Mouse (Mus musculus): ENCODE measurements around the gene Nyx. TPM values are rescaled to one million over a fixed set of nuclear protein-coding genes. Genes with fewer than 3 reads are reported as not detected.
"Not testable (repeated sequence)": the region's sequence is repeated elsewhere in the genome, so short reads cannot be mapped to it uniquely, and the experiment has no call there.

The Nyx gene
- 0.05 TPM in 1 of 2 replicates, not detected in the other for total RNA-seq (2017)

GRCm38 (mm10) chrX:13465810-13466209, at the start of gene Nyx:
Nyx (plus strand) TSS chrX:13466110.
- ATAC-seq (replicated peaks in 1 of 2; ENCODE audit: insufficient read depth in 1 of 2, low FRiP score in 2 of 2, low TSS enrichment in 1 of 2, low read depth in 1 of 2, poor library complexity in 2 of 2, severe bottlenecking in 2 of 2): no peak

- ATAC-seq (replicated peaks in 1 of 2; ENCODE audit: insufficient read depth in 1 of 2, low FRiP score in 2 of 2, low TSS enrichment in 1 of 2, low read depth in 1 of 2, poor library complexity in 2 of 2, severe bottlenecking in 2 of 2): no peak
Measured at GRCm38 (mm10) chrX:13422047-13422446, 43.9 kb upstream of the Nyx start.

- ATAC-seq (replicated peaks in 1 of 2; ENCODE audit: insufficient read depth in 1 of 2, low FRiP score in 2 of 2, low TSS enrichment in 1 of 2, low read depth in 1 of 2, poor library complexity in 2 of 2, severe bottlenecking in 2 of 2): no peak
Measured at GRCm38 (mm10) chrX:13431421-13431820, 34.5 kb upstream of the Nyx start.

DNA sequence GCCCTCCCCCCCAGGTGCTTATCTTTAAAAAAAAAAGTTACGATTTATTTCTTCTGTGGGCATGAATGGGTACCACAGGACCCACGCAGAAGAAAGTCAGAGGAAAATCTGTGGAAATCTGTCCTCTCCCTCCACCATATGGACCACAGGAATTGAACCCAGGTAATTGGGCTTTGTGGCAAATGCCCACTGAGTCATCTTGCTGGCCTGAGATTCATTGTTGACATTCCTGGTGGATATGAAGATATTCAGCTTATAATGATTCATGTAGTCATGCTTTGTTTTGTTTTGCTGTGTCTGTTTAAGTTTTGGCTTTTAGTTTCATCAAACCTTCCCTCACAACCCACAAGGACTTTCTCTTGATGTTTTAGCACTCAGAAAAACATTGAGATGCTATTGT, 29.9 kb upstream of the Nyx start:
- not testable (repeated sequence) for ATAC-seq (replicated peaks in 1 of 2; ENCODE audit: insufficient read depth in 1 of 2, low FRiP score in 2 of 2, low TSS enrichment in 1 of 2, low read depth in 1 of 2, poor library complexity in 2 of 2, severe bottlenecking in 2 of 2)

GRCm38 (mm10) chrX:13456544-13456943, 9.4 kb upstream of the Nyx start:
- not testable (repeated sequence) for ATAC-seq (replicated peaks in 1 of 2; ENCODE audit: insufficient read depth in 1 of 2, low FRiP score in 2 of 2, low TSS enrichment in 1 of 2, low read depth in 1 of 2, poor library complexity in 2 of 2, severe bottlenecking in 2 of 2)

DNA sequence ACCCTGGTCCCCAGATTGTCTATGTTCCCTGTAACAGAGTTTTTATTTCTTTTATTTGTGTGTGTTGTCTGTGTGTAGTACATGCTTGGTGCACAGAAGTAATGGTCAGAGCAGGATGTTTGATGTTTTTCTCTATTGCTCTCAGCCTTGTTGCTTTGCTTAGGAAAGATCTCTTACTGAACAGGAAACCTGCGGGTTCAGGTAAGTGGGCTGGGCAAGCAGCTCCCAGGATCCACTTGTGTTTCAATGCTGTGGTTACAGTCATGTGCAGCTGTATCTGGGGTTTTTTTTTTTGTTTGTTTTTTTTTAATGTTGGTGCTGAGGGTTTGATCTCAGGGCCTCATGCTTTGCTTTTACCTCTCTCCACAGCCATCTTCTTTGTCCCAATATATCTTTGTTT, 7.1 kb upstream of the Nyx start:
- ATAC-seq (replicated peaks in 1 of 2; ENCODE audit: insufficient read depth in 1 of 2, low FRiP score in 2 of 2, low TSS enrichment in 1 of 2, low read depth in 1 of 2, poor library complexity in 2 of 2, severe bottlenecking in 2 of 2): no peak

- peak; percentile 95 to 97 for ATAC-seq (replicated peaks in 1 of 2; ENCODE audit: insufficient read depth in 1 of 2, low FRiP score in 2 of 2, low TSS enrichment in 1 of 2, low read depth in 1 of 2, poor library complexity in 2 of 2, severe bottlenecking in 2 of 2)
Measured at GRCm38 (mm10) chrX:13461266-13462261, 4.3 kb upstream of the Nyx start.

GRCm38 (mm10) chrX:13462982-13463517, 2.9 kb upstream of the Nyx start:
- ATAC-seq (replicated peaks in 1 of 2; ENCODE audit: insufficient read depth in 1 of 2, low FRiP score in 2 of 2, low TSS enrichment in 1 of 2, low read depth in 1 of 2, poor library complexity in 2 of 2, severe bottlenecking in 2 of 2): no peak

- ATAC-seq (replicated peaks in 1 of 2; ENCODE audit: insufficient read depth in 1 of 2, low FRiP score in 2 of 2, low TSS enrichment in 1 of 2, low read depth in 1 of 2, poor library complexity in 2 of 2, severe bottlenecking in 2 of 2): no peak
Measured at GRCm38 (mm10) chrX:13466681-13467080, 771 bp downstream of the Nyx start.

- ATAC-seq (replicated peaks in 1 of 2; ENCODE audit: insufficient read depth in 1 of 2, low FRiP score in 2 of 2, low TSS enrichment in 1 of 2, low read depth in 1 of 2, poor library complexity in 2 of 2, severe bottlenecking in 2 of 2): no peak
Measured at GRCm38 (mm10) chrX:13467121-13467571, 1.2 kb downstream of the Nyx start.

DNA sequence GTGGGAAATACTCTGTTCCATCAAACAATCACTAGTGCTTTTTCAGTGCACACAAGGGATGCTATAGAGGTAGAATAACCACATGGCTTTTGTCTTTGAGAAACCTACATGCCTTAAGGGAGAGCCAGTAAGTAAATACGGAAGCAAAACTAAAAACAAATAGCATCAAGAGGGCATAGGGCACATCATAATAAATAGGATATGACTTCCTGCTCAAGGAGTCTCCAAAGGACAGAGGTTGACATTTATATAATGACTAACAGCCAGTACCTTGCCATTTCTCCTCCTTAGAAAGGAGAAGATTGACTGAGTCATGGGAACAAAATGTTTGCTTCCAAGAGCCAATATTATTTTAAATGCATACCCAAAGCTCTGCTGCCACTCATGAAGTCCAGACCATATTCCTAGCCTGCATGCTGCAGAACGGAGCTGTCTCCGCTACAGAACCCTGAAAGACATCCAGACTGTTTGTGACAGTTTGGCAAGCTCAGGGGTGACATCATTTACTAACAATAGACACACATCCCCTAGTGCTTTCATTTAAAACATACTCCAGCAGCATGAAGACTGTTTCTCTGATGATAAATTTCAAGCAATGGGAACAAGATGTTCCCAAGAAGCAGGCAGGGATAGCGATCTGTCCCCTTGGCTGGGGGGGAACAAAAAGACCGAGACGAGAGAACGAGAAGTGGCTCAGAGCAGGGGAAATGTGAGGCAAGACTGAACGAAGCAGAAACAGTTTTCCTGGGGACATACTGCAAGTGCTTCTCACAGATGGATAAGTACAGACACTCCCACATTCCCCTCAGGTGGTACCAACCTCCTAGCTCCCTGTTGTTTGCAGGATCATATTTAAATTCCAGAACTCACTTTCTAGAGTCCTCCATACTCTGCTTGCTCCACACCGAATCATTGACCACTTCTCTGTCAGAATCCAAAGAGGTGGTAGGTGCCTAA, 3.5 kb downstream of the Nyx start:
- ATAC-seq (replicated peaks in 1 of 2; ENCODE audit: insufficient read depth in 1 of 2, low FRiP score in 2 of 2, low TSS enrichment in 1 of 2, low read depth in 1 of 2, poor library complexity in 2 of 2, severe bottlenecking in 2 of 2): no peak

- ATAC-seq (replicated peaks in 1 of 2; ENCODE audit: insufficient read depth in 1 of 2, low FRiP score in 2 of 2, low TSS enrichment in 1 of 2, low read depth in 1 of 2, poor library complexity in 2 of 2, severe bottlenecking in 2 of 2): no peak
Measured at GRCm38 (mm10) chrX:13471925-13472324, 6.0 kb downstream of the Nyx start.

GRCm38 (mm10) chrX:13472751-13473225, 6.9 kb downstream of the Nyx start:
- no peak; a peak in 1 of 4 replicates for ATAC-seq (replicated peaks in 1 of 2; ENCODE audit: insufficient read depth in 1 of 2, low FRiP score in 2 of 2, low TSS enrichment in 1 of 2, low read depth in 1 of 2, poor library complexity in 2 of 2, severe bottlenecking in 2 of 2)

- no peak for ATAC-seq (replicated peaks in 1 of 2; ENCODE audit: insufficient read depth in 1 of 2, low FRiP score in 2 of 2, low TSS enrichment in 1 of 2, low read depth in 1 of 2, poor library complexity in 2 of 2, severe bottlenecking in 2 of 2)
Measured at GRCm38 (mm10) chrX:13475382-13475781, 9.5 kb downstream of the Nyx start.

- no peak for ATAC-seq (replicated peaks in 1 of 2; ENCODE audit: insufficient read depth in 1 of 2, low FRiP score in 2 of 2, low TSS enrichment in 1 of 2, low read depth in 1 of 2, poor library complexity in 2 of 2, severe bottlenecking in 2 of 2)
Measured at GRCm38 (mm10) chrX:13477596-13477995, 11.7 kb downstream of the Nyx start.

DNA sequence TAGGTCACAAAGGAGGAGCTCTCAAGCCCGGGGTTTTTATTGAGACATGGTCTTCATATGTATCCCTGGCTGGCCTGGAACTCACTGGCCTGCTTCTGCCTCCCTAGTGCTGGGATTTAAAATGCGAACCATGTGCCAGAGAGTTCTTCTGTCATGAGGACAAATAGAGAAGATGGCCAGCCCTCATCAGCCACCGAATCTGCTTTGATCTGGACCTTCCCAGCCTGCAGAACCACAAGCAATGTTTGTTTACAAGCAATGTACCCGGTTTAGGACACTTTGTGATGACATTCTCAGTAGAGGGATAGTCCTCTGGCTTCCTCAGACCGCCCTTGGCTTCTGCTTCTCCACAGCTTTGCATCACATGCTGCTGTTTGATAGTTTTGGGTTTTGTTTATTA, 12.4 kb downstream of the Nyx start:
- ATAC-seq (replicated peaks in 1 of 2; ENCODE audit: insufficient read depth in 1 of 2, low FRiP score in 2 of 2, low TSS enrichment in 1 of 2, low read depth in 1 of 2, poor library complexity in 2 of 2, severe bottlenecking in 2 of 2): no peak

DNA sequence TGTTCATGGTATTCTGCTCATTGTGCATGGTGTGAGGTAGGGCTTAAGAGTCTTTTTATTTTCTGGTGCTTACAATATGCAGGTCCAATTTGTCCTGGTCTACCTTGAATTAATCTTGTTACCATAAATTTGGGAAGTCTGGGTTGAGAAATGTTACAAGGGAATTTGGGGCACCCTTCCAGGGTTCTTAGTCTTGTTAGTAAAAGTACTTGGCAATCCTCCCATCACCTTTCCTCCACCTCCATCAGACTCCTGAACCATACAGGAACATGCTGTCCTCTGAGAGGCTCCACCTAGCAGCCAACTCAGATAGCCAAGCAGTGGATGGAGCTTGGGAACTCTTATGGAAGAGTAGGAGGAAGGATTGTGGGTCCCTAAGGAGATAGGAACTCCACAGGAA, 13.7 kb downstream of the Nyx start:
- no peak for ATAC-seq (replicated peaks in 1 of 2; ENCODE audit: insufficient read depth in 1 of 2, low FRiP score in 2 of 2, low TSS enrichment in 1 of 2, low read depth in 1 of 2, poor library complexity in 2 of 2, severe bottlenecking in 2 of 2)

All from hematopoietic stem cell, adult 5-6 weeks (primary cell).